Mouse (Mus musculus): ENCODE data around the gene Srrt. TPM values are rescaled to one million over a fixed set of nuclear protein-coding genes. Genes with fewer than 3 reads are reported as not detected.

Gene Srrt
- total and polyA plus RNA-seq, 3 experiments, result 291 to 454 TPM; not detected in 1

GRCm38 (mm10) chr5:137305822-137306221 lies 1.7 kb downstream of the Srrt start (continued):
- TF ChIP-seq ZKSCAN1 (IDR thresholded peaks at IDR 0.05; ENCODE audit: low read depth, low read length) (no peak), USF2 (IDR thresholded peaks at IDR 0.05; ENCODE audit: borderline replicate concordance in 1 of 2, insufficient read depth in 1 of 2, low read depth in 1 of 2, low read length in 2 of 2) (no peak), NRF1 (IDR thresholded peaks at IDR 0.05; ENCODE audit: insufficient read depth, low read depth, low read length, poor library complexity, severe bottlenecking) (no peak), POLR2AphosphoS2 (IDR thresholded peaks at IDR 0.05; ENCODE audit: low read length) (no peak), TCF12 (IDR thresholded peaks at IDR 0.05; ENCODE audit: low read depth, low read length) (no peak), USF1 (IDR thresholded peaks at IDR 0.05; ENCODE audit: low read depth, low read length) (0 out of 2 replicates have a peak, but pooled peaks have one; percentile 18), ZNF384 (IDR thresholded peaks at IDR 0.05; ENCODE audit: low read depth, low read length) (no peak), RAD21 (IDR thresholded peaks at IDR 0.05; ENCODE audit: low read depth, low read length) (no peak), NELFE (IDR thresholded peaks at IDR 0.05; ENCODE audit: low read depth, low read length) (0 out of 2 replicates have a peak, but pooled peaks have one; percentile 9), ZMIZ1 (IDR thresholded peaks at IDR 0.05; ENCODE audit: low read depth, low read length) (no peak), POLR2A (IDR thresholded peaks at IDR 0.05; ENCODE audit: control insufficient read depth in 1 of 2, insufficient read depth in 1 of 2, low read depth in 1 of 2, low read length in 2 of 2, poor library complexity in 1 of 2) (peak in 1 of 2 experiments; percentile 28; a peak in 1 of 4 replicates), CHD2 (IDR thresholded peaks at IDR 0.05; ENCODE audit: low read length) (no peak), MAFK (IDR thresholded peaks at IDR 0.05; ENCODE audit: borderline replicate concordance, low read depth, low read length) (0 out of 2 replicates have a peak, but pooled peaks have one; percentile 49), ELF1 (IDR thresholded peaks at IDR 0.05; ENCODE audit: low read depth, low read length) (no peak), E2F4 (IDR thresholded peaks at IDR 0.05; ENCODE audit: borderline replicate concordance, low read depth, low read length) (no peak), MYB (IDR thresholded peaks at IDR 0.05; ENCODE audit: low read depth, low read length) (no peak), SIN3A (IDR thresholded peaks at IDR 0.05; ENCODE audit: low read length) (0 out of 2 replicates have a peak, but pooled peaks have one; percentile 57), UBTF (IDR thresholded peaks at IDR 0.05; ENCODE audit: borderline replicate concordance, insufficient read depth, low read depth, low read length) (no peak), EP300 (IDR thresholded peaks at IDR 0.05; ENCODE audit: low read depth in 1 of 2, low read length in 2 of 2) (no peak), JUND (IDR thresholded peaks at IDR 0.05; ENCODE audit: low read depth, low read length) (no peak), GATA1 (IDR thresholded peaks at IDR 0.05; ENCODE audit: low read depth, low read length) (no peak), TAL1 (IDR thresholded peaks at IDR 0.05; ENCODE audit: low read length) (no peak)

GRCm38 (mm10) chr5:137304816-137305215 lies 2.7 kb downstream of the Srrt start:
- TF ChIP-seq MEF2A (IDR thresholded peaks at IDR 0.05; ENCODE audit: extremely low read depth, insufficient replicate concordance, low read depth, low read length, poor library complexity, severe bottlenecking), result no peak
- no peak for TF ChIP-seq EP300 (IDR thresholded peaks at IDR 0.05; ENCODE audit: low read depth in 1 of 2, low read length in 2 of 2)
- no peak for TF ChIP-seq POLR2A (IDR thresholded peaks at IDR 0.05; ENCODE audit: control insufficient read depth in 1 of 2, insufficient read depth in 1 of 2, low read depth in 1 of 2, low read length in 2 of 2, poor library complexity in 1 of 2)
- TF ChIP-seq NELFE (IDR thresholded peaks at IDR 0.05; ENCODE audit: low read depth, low read length), result no peak
- no peak for TF ChIP-seq POLR2AphosphoS5 (IDR thresholded peaks at IDR 0.05; ENCODE audit: borderline replicate concordance, low read depth, low read length)
- TF ChIP-seq TCF12 (IDR thresholded peaks at IDR 0.05; ENCODE audit: low read depth, low read length), result no peak
- no peak for TF ChIP-seq ETS1 (IDR thresholded peaks at IDR 0.05; ENCODE audit: low read depth, low read length)
- TF ChIP-seq SMC3 (IDR thresholded peaks at IDR 0.05; ENCODE audit: low read depth, low read length), result no peak
- no peak for TF ChIP-seq GABPA (IDR thresholded peaks at IDR 0.05; ENCODE audit: low read depth, low read length)
- no peak for TF ChIP-seq MYC (IDR thresholded peaks at IDR 0.05; ENCODE audit: low read depth, low read length)
- no peak for TF ChIP-seq NRF1 (IDR thresholded peaks at IDR 0.05; ENCODE audit: insufficient read depth, low read depth, low read length, poor library complexity, severe bottlenecking)
- no peak for TF ChIP-seq ZC3H11A (IDR thresholded peaks at IDR 0.05; ENCODE audit: low read depth, low read length)
- TF ChIP-seq TBP (IDR thresholded peaks at IDR 0.05; ENCODE audit: low read depth, low read length), result no peak
- peak overlapping the region in 1 of 2 experiments; percentile 22; a peak in 3 of 4 replicates for H3K4me3 ChIP-seq (ENCODE audit: control insufficient read depth in 1 of 2, insufficient read depth in 1 of 2, low read depth in 2 of 2, low read length in 2 of 2)
- H3K27ac ChIP-seq (ENCODE audit: control insufficient read depth, low read depth, low read length), result peak overlapping the region; percentile 93
- no peak for DNase-seq (ENCODE audit: low read depth, low spot score)
- H3K4me1 ChIP-seq (ENCODE audit: control insufficient read depth in 1 of 2, insufficient read depth in 2 of 2, low read length in 2 of 2), result peaks cover 5 to 46% of the 10 kb centered on the region in 2 experiments; a peak in 3 of 4 replicates
- H3K27me3 ChIP-seq (ENCODE audit: control insufficient read depth in 1 of 2, insufficient read depth in 2 of 2, low read length in 2 of 2), result no peaks in the 10 kb centered on the region
- H3K79me2 ChIP-seq (ENCODE audit: control insufficient read depth, insufficient read depth, low read length, poor library complexity), result peaks cover 43% of the 10 kb centered on the region
- peak overlapping the region; percentile 93 for H3K9ac ChIP-seq (ENCODE audit: control insufficient read depth, low read depth, low read length, poor library complexity, severe bottlenecking)
- peaks cover 6 to 51% of the 10 kb centered on the region in 2 experiments; a peak in 3 of 4 replicates for H3K36me3 ChIP-seq (ENCODE audit: control insufficient read depth in 1 of 2, insufficient read depth in 2 of 2, low read length in 2 of 2)
- no peaks in the 10 kb centered on the region for H3K9me3 ChIP-seq (replicated peaks; ENCODE audit: insufficient read depth, low read length)

Measured in MEL (cell line).